Mouse (Mus musculus) adrenal gland, postnatal 4 days (tissue): ENCODE measurements at regions not wholly inside any gene's neighbourhood (a gene's known extent, or its start where the extent isn't known, plus 50 kb on each side); places are given as distances from the start of the nearest gene placed in this dataset.
A peak's percentile ranks its signal among the peaks of the same experiment; 100 is the strongest.

Experiments used
- DNase-seq, 2 experiments: peaks; one replicate each; pipeline ENCODE4 v3.0.0; 2021 to 2022; ENCODE audit warnings: low spot score in 2 of 2, mixed read lengths in 2 of 2

- DNase-seq: peak in 1 of 2 experiments; percentile 24
Observed at GRCm38 (mm10) chr9:71058655-71059054, 106.6 kb upstream of the Lipc start.

GRCm38 (mm10) chr9:71056836-71057235, 104.8 kb upstream of the Lipc start:
- DNase-seq: no peak

- DNase-seq: no peak
Observed at GRCm38 (mm10) chr9:71043899-71044298, 91.9 kb upstream of the Lipc start.

- no peak for DNase-seq
Observed at GRCm38 (mm10) chr9:71035286-71035685, 83.3 kb upstream of the Lipc start.

DNA sequence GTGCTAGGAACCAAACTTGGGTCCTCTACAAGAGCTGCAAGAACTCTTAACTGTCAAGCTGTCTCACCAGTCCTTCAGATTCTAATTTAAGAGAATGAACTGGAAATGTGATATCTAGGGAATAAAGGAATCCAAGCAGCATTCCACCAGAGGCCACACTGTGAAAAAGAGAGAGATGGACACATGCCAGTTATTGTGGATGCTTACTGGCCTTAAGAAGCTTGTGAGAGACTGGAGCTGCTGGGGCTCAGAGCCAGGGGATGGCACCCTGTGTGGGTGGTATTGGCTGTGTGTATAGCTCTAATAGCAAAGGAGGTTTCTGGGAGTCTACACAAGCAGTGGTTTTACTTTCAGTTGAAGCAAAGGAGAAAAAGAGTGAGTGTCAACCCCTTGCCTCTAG, 80.1 kb upstream of the Lipc start:
- no peak for DNase-seq

DNA sequence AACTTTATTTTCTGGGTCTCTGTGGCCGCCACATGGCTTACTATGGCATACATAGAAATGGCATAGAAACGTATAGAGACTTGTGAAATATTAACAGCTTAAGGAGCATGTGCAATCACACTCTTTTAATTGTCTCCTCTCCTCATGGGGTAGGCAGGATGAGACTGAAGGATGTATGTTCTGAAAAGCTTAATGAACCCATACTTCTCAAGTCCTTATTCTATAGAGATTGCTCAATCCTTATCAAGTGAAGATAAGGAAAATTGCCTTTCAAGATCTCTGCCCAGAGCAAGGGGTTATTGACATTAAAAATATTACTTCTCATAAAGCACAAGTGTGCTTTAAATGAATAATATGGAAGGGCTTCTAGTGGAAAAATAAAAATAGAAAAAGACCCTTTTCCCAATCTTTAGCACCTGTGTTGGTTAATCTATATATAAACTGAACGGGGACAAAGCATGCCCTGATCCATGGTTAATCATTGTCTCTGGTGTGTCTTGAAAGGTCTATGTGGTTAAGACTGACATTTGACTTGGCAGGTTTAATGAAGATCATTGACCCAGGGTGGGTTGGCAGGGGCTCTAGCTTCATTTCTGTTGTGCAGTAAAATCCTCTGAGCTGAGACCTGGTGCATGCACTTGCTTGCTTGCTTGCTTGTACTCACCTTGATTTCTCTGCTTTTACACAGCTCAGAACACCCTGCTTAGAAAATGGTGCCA, 78.3 kb upstream of the Lipc start:
- no peak for DNase-seq

- no peak for DNase-seq
Observed at GRCm38 (mm10) chr9:71028102-71028501, 76.1 kb upstream of the Lipc start.

GRCm38 (mm10) chr9:71027626-71028025, 75.6 kb upstream of the Lipc start:
- DNase-seq: no peak

GRCm38 (mm10) chr9:71025196-71025595, 73.2 kb upstream of the Lipc start:
- DNase-seq: no peak

GRCm38 (mm10) chr9:71018206-71018605, 66.2 kb upstream of the Lipc start:
- DNase-seq: no peak

- no peak for DNase-seq
Observed at GRCm38 (mm10) chr9:71017396-71018179, 65.6 kb upstream of the Lipc start.

DNA sequence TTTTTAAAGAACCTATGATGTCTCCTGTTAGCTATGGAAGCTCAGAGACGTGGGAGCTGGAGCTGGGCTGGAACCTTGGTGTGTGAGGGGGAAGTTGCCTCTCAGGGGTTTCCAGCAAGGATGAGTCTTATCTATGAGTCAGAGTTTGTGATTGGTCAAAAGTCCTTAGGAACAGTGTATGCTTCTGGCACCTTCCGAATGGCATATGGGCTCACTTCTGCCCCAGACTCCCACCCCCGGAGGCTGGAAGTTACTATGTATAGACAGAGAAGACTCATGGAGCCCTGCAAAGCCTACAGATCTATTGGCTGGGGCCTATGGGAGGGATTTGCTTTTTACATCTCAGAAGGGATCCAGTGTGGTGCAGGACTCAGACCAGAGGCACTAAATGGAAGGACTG, 63.9 kb upstream of the Lipc start:
- no peak for DNase-seq

DNA sequence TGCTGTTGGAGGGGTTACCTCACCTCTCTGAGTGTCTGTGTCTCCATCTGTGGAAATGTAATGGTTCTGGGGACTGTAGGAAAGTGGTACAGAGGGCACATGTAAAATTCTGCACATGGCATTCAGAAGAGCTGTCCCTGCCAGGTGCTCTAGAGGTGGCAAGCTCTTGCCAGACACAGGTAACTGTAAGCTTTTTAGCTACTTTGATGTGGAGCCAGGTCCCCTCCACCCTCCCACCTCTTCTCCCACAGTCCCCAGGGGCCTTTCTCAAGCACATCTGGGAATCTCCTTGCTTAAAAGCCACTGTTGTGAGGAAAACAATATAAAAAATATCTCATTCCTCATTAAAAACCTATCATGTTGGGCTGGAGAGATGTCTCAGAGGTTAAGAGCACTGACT, 63.4 kb upstream of the Lipc start:
- DNase-seq: no peak

DNA sequence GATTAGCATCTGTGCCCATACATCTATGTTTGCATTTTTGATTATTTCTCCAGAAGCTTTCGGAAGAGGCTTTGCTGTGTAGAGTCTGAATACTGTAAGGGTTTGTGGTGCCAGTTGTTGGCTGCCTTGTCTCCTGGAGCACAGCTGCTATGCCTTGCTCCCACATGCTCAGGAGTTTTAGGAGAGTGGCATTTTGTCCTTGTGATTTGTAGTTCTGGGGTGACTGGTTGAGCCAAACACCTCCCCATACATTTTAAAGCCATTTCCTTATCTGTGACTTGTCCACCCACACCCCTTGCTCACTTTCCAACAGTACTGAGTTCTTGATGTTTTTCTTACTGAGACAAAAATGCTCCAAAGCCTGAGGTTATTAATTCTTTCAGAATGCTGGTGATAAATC, 60.4 kb upstream of the Lipc start:
- DNase-seq: no peak

DNA sequence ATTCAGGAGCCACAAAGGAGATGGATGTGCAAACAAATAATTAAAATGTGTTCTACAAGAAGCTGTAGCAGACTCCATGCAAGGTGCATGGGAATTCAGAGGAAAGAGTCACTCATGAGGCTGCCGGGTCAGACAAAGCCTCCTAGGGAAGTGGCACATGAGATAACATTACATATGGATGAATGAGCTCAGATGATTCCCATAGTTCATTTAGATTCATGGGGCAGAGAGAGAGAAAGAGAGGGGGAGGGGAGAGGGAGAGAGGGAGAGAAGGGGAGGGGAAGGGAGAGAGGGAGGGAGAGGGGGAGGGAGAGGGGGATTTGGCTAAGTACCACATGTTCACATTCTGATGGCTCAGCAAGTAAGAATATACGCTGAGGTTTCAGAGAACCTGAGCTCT, 52.6 kb upstream of the Lipc start:
- no peak for DNase-seq
